Mouse (Mus musculus) kidney, embryonic 16.5 days (tissue): ENCODE measurements around the gene Zfp42. TPM values are rescaled to one million over a fixed set of nuclear protein-coding genes. Genes with fewer than 3 reads are reported as not detected.

Experiments used
- ATAC-seq: fragments of 200-750 bp; cut with Nextera tagmentation; 2 replicates; pipeline ENCODE4 v1.8.0; 2017; ENCODE audit warnings: moderate TSS enrichment; ENCODE audit not compliant: low FRiP score, low TSS enrichment
- H3K27ac ChIP-seq: fragments of 300-500 bp; sonication (generic); 2 replicates; pipeline ENCODE4 v1.5.1; 2014; ENCODE audit warnings: low read length
- H3K27me3 ChIP-seq: fragments of 300-500 bp; sonication (generic); 2 replicates; pipeline ENCODE4 v1.6.1; 2014; ENCODE audit warnings: low read length, control low read depth, mixed read lengths; ENCODE audit not compliant: insufficient read depth
- H3K36me3 ChIP-seq: fragments of 300-500 bp; sonication (generic); 2 replicates; pipeline ENCODE4 v1.6.1; 2014; ENCODE audit warnings: low read length, control low read depth, mixed read lengths; ENCODE audit not compliant: insufficient read depth
- H3K4me1 ChIP-seq: fragments of 300-500 bp; sonication (generic); 2 replicates; pipeline ENCODE4 v1.6.1; 2014; ENCODE audit warnings: low read length, control low read depth, mixed read lengths; ENCODE audit not compliant: insufficient read depth
- H3K4me2 ChIP-seq: fragments of 300-500 bp; sonication (generic); replicated peaks from 2 replicates; pipeline ENCODE4 v1.6.1; 2014; ENCODE audit warnings: low read depth, low read length
- H3K4me3 ChIP-seq: fragments of 300-500 bp; sonication (generic); 2 replicates; pipeline ENCODE4 v1.5.1; 2014; ENCODE audit warnings: mild to moderate bottlenecking, low read length
- H3K9ac ChIP-seq: fragments of 300-500 bp; sonication (generic); replicated peaks from 2 replicates; pipeline ENCODE4 v1.6.1; 2014; ENCODE audit warnings: low read length
- H3K9me3 ChIP-seq: fragments of 300-500 bp; sonication (generic); 2 replicates; pipeline ENCODE4 v1.6.1; 2016; ENCODE audit warnings: low read length, control low read depth
- WGBS: fragments of 180-500 bp; shearing (Covaris S2); extraction: QIAGEN DNeasy Blood & Tissue Kit; methylation state at CpG from one replicate; pipeline ENCODE4 v1.1.7; 2014; 5-methylcytosine and 5-hydroxymethylcytosine counted together
- polyA plus RNA-seq: library from polyadenylated mRNA; unstranded; fragments of >200 nt; fragmentation: Nextera tagmentation; extraction: Ambion mirVana; gene quantifications from 2 replicates; pipeline ENCODE4 v1.2.1, GENCODE M21; 2015

The Zfp42 gene
- polyA plus RNA-seq, 1 experiment from 2014 or later: not detected

DNA sequence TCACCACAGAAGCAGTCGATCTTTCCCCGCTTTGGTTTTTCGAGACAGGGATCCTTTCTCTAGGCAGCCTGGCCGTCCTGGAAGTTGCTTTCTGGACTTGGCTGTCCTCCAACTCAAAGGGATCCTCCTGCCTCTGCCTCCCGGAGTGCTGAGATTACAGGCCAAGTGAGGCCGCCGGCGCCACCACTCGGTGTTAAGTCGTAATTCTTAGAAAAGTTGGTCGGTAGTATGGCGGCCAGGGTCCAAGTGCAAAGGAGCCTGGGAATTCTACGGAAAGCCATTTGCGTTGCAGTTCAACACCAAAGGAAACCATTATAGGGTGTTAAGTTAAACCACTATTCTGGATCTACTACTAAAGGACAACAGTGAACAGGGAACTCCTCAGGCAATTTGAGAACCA is 1.1 kb downstream of the Zfp42 start:
- Histone ChIP-seq H3K4me3 (no peak overlapping the region), H3K9me3 (peaks cover 7% of the 10 kb centered on the region), H3K4me1 (no peaks in the 10 kb centered on the region), H3K27ac (no peak overlapping the region), H3K27me3 (no peaks in the 10 kb centered on the region), H3K4me2 (no peak overlapping the region), H3K9ac (no peak overlapping the region), H3K36me3 (no peaks in the 10 kb centered on the region)
- 95% methylated on average over 14 of the region's 14 CpGs for WGBS
- ATAC-seq: no peak

DNA sequence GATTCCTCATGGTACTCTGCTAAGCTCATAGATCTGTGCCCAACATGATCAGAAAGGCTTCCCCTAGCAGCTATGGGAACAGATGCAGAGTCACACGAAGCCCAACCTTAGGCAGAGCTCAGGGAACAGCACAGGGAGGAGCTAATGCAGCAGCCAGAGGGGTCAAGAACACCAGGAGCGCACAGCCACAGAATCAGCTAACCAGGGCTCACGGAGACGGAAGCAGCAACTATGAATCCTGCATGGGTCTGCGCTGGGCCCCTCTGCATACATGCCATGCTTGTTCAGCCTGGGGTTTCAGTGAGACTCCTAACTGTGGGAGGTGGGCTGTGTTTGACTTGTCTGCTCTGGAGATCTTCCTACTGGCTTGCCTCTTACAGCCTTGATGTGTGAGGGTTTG is 7.0 kb downstream of the Zfp42 start:
- WGBS: 46% methylated on average over 5 of the region's 5 CpGs
- Histone ChIP-seq H3K27ac (no peak overlapping the region), H3K4me1 (no peaks in the 10 kb centered on the region), H3K9ac (no peak overlapping the region), H3K4me2 (no peak overlapping the region), H3K9me3 (no peaks in the 10 kb centered on the region), H3K36me3 (no peaks in the 10 kb centered on the region), H3K4me3 (no peak overlapping the region), H3K27me3 (no peaks in the 10 kb centered on the region)
- ATAC-seq: no peak

DNA sequence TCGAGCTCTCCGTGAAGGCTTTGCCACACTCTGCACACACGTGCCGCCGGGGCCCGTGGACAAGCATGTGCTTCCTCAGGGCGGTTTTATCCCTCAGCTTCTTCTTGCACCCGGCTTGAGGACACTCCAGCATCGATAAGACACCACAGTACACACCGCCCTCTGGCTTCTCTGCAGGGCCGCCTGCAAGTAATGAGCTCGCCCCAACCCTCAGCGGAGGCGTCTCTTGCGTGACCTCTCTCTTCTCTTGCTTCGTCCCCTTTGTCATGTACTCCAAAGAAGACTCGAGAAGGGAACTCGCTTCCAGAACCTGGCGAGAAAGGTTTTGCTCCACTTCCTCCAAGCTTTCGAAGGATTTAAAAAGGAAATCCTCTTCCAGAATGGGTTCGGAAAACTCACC is 11.0 kb downstream of the Zfp42 start:
- WGBS: 90% methylated on average over 21 of the region's 21 CpGs
- Histone ChIP-seq H3K27ac (no peak overlapping the region), H3K9me3 (no peaks in the 10 kb centered on the region), H3K36me3 (no peaks in the 10 kb centered on the region), H3K4me2 (no peak overlapping the region), H3K9ac (no peak overlapping the region), H3K4me1 (no peaks in the 10 kb centered on the region), H3K27me3 (no peaks in the 10 kb centered on the region), H3K4me3 (no peak overlapping the region)
- ATAC-seq: no peak

DNA sequence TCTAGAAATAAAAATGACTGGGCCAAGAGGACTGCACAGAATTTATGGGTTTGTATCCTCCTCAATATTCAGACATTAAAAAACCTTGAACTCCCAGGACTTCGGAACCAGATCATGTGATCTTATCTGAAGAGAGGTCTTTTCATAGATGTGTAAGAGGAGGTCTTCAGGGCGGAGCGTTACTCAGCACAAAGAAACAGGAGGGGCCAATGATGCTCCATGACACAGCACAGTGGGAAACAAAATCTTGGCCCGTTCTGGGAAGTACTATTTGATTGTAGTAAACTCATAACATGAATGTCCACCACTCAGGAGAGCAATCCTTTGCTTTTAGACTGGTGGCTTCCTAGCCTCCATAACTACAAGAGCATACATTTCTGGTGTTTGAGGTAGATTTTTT is 12.6 kb downstream of the Zfp42 start:
- ATAC-seq: no peak
- WGBS: 81% methylated on average over 4 of the region's 4 CpGs
- no peak overlapping the region for H3K4me3 ChIP-seq

DNA sequence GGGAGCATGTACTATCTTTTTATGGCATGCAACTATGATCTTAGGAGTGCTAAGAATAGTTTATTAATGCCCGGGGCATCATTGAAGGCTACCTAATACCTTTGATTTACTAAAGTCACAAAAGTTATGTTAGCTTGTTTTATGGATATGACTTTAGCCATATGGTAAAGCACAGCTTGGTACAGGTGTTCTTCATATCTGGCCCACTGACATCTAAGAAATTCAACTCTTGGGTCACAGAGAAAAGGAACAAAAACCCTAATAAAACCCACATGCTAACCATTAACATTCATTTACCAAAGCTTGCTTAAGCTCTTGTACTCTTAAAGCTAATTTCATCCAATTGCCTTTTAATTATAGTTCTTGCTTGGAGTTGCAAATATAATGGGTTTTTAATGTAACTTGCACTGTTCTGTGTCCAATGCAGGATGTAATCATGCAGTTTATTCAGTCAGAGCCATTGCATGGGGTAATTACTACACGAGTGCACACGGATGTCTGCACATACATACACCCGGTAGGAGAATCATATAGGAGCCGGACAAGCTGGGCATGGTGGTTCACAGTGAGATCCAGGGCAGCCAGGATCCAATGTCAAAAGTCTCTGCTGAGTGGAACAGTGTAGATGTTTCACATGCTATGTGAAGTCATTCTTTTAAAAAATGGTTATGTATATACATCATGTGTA is 16.2 kb downstream of the Zfp42 start:
- WGBS: 82% methylated on average over 5 of the region's 5 CpGs
- no peaks in the 10 kb centered on the region for H3K36me3 ChIP-seq
- H3K4me3 ChIP-seq: no peak overlapping the region
- no peaks in the 10 kb centered on the region for H3K4me1 ChIP-seq
- H3K9ac ChIP-seq: no peak overlapping the region
- H3K27ac ChIP-seq: no peak overlapping the region
- no peaks in the 10 kb centered on the region for H3K27me3 ChIP-seq
- no peaks in the 10 kb centered on the region for H3K9me3 ChIP-seq
- no peak overlapping the region for H3K4me2 ChIP-seq
- no peak for ATAC-seq

More for the DNA sequence above, 12.6 kb downstream of the Zfp42 start:
- H3K36me3 ChIP-seq: no peaks in the 10 kb centered on the region
- no peak overlapping the region for H3K27ac ChIP-seq
- no peaks in the 10 kb centered on the region for H3K9me3 ChIP-seq
- H3K4me2 ChIP-seq: no peak overlapping the region
- H3K27me3 ChIP-seq: no peaks in the 10 kb centered on the region
- no peak overlapping the region for H3K9ac ChIP-seq
- no peaks in the 10 kb centered on the region for H3K4me1 ChIP-seq

DNA sequence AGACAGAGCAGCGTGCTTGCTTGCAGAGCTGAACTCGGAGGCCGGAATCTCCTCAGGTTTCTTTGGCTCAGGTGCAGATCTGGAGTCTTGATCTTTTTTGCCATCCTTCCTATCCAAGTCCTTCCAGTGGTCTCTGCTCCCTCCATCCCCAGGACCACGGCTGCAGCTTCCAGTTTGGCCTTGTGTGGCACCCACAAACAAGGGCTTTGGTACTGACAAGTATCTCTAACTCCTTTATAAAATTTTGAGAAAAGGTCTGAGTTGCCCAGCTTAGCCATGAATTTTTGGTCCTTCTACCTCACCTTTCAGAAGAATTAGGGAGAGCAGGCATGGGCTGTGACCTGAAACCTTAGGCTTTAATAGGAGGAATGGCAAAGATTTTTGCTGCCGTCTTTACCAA is 17.0 kb downstream of the Zfp42 start:
- Histone ChIP-seq H3K9me3 (no peaks in the 10 kb centered on the region), H3K4me3 (no peak overlapping the region), H3K27ac (no peak overlapping the region), H3K27me3 (no peaks in the 10 kb centered on the region), H3K4me2 (no peak overlapping the region), H3K36me3 (no peaks in the 10 kb centered on the region), H3K9ac (no peak overlapping the region), H3K4me1 (no peaks in the 10 kb centered on the region)
- 93% methylated on average over 5 of the region's 5 CpGs for WGBS
- ATAC-seq: no peak

DNA sequence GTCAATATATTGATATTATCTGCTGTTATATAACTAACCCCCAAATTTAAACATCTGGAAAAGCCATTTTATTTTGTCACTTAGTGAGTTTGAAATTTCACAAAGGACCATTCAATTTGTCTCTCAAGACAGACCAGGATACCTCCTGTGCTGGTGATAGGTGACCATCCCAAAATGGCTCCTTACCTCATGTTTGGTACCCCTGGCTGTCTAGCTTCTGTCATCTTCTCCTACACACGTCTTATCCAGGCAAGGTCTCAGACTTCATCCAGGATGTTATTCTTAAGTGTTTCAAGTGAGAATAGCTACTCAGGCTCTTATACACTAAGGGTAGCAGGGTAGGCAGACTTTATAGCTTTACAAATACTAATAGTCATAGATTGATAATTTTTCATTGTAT is 17.9 kb downstream of the Zfp42 start:
- Histone ChIP-seq H3K9me3 (no peaks in the 10 kb centered on the region), H3K4me3 (no peak overlapping the region), H3K27ac (no peak overlapping the region), H3K4me1 (no peaks in the 10 kb centered on the region), H3K4me2 (no peak overlapping the region), H3K36me3 (no peaks in the 10 kb centered on the region), H3K9ac (no peak overlapping the region), H3K27me3 (no peaks in the 10 kb centered on the region)
- ATAC-seq: no peak
- WGBS: 88% methylated on average over 1 of the region's 1 CpGs

DNA sequence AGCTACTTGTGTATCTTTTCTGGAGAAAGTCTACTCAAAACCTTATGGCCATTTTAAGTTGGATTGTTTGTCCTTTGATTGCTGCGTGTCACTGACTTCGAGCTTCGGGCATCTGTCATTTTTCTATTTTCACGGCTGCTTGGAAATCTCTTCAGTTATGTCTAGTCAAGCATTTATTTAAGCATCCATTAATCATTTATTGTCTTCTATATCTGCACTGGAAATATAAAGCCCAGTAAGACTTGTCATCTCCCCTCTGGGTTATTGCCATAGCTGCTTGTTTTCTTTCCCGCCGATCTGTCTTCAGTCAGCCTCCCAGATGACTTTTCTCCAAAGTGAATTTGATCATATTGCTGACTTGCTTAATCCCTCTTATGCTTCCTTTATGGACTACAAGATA is 19.3 kb downstream of the Zfp42 start:
- H3K27me3 ChIP-seq: no peaks in the 10 kb centered on the region
- H3K4me3 ChIP-seq: no peak overlapping the region
- 79% methylated on average over 6 of the region's 6 CpGs for WGBS
- H3K4me1 ChIP-seq: no peaks in the 10 kb centered on the region
- no peaks in the 10 kb centered on the region for H3K9me3 ChIP-seq
- no peak for ATAC-seq
- no peak overlapping the region for H3K9ac ChIP-seq
- no peak overlapping the region for H3K27ac ChIP-seq
- no peak overlapping the region for H3K4me2 ChIP-seq
- H3K36me3 ChIP-seq: no peaks in the 10 kb centered on the region

DNA sequence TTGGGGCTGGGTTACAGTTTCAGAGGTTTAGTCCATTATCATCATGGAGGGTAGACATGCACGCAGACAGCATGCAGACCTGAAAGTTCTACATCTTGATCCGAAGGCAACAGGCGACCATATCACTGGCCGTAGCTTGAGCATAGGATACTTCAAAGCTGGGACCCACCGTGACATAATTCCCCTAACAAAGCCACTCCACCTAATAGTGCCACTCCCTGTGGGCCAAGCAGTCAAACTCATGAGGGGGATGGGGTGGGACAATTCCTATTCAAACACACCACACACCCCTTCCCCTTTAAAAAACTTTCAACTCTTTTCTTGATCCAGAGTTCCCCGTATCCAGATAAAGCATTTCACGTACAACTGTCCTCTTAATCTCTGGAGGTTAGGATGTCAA is 23.5 kb downstream of the Zfp42 start:
- WGBS: 87% methylated on average over 7 of the region's 7 CpGs
- H3K4me2 ChIP-seq: no peak overlapping the region
- H3K27ac ChIP-seq: no peak overlapping the region
- no peak for ATAC-seq
- no peak overlapping the region for H3K9ac ChIP-seq
- no peaks in the 10 kb centered on the region for H3K4me1 ChIP-seq
- no peaks in the 10 kb centered on the region for H3K9me3 ChIP-seq
- no peaks in the 10 kb centered on the region for H3K27me3 ChIP-seq
- no peak overlapping the region for H3K4me3 ChIP-seq
- no peaks in the 10 kb centered on the region for H3K36me3 ChIP-seq

DNA sequence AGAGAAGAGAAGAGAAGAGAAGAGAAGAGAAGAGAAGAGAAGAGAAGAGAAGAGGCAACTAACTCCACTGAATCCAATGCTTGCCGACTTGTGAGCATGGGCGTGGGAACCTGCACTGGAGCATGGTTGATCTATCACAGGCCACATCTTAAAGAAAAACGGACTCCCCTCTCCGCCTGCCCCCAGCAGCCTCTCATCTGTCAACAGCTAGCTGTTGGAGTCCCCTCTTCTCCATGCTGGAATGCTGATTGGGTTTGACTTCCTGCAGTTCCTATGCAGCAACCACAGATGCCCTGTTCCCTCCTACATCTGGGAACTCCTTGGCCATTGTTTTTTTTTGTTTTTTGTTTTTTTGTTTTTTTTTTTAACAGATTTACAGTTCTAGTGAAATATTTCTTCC is 28.4 kb downstream of the Zfp42 start:
- Histone ChIP-seq H3K9me3 (no peaks in the 10 kb centered on the region), H3K27ac (no peak overlapping the region), H3K9ac (no peak overlapping the region), H3K4me3 (no peak overlapping the region), H3K4me1 (no peaks in the 10 kb centered on the region), H3K36me3 (no peaks in the 10 kb centered on the region), H3K4me2 (no peak overlapping the region), H3K27me3 (no peaks in the 10 kb centered on the region)
- 55% methylated on average over 4 of the region's 4 CpGs for whole genome bisulfite sequencing
- ATAC-seq: no peak
